Mouse (Mus musculus): Measurements from ENCODE around the gene Gne.

GRCm38 (mm10) chr4:44025570-44025969 lies 58.4 kb downstream of the Gne start:
- no peak for TF ChIP-seq CTCF (IDR thresholded peaks at IDR 0.05; ENCODE audit: control insufficient read depth, insufficient read depth, insufficient replicate concordance, low read depth, low read length)
- no peak for TF ChIP-seq POLR2A (IDR thresholded peaks at IDR 0.05; ENCODE audit: control insufficient read depth, low read depth, low read length)
